Mouse (Mus musculus): ENCODE measurements around the gene Esrrg. TPM values are rescaled to one million over a fixed set of nuclear protein-coding genes. Genes with fewer than 3 reads are reported as not detected.

Esrrg gene
- total RNA-seq, 2 experiments from 2014 or later, result 9.1 to 9.3 TPM

GRCm38 (mm10) chr1:187648551-187648950 lies 40.0 kb downstream of the Esrrg start:
- no peak for DNase-seq (ENCODE audit: low spot score in 2 of 2)

- DNase-seq (ENCODE audit: low spot score in 2 of 2), result no peak
These were observed 41.3 kb downstream of the Esrrg start for GRCm38 (mm10) chr1:187649871-187650270.

GRCm38 (mm10) chr1:187650786-187651687 lies 42.4 kb downstream of the Esrrg start:
- no peak for DNase-seq (ENCODE audit: low spot score in 2 of 2)

GRCm38 (mm10) chr1:187651688-187652241 lies 43.2 kb downstream of the Esrrg start:
- DNase-seq (ENCODE audit: low spot score in 2 of 2), result no peak

- DNase-seq (ENCODE audit: low spot score in 2 of 2), result no peak
These were observed 43.9 kb downstream of the Esrrg start for GRCm38 (mm10) chr1:187652445-187652844.

- no peak for DNase-seq (ENCODE audit: low spot score in 2 of 2)
These were observed 44.8 kb downstream of the Esrrg start for GRCm38 (mm10) chr1:187653390-187653789.

- no peak for DNase-seq (ENCODE audit: low spot score in 2 of 2)
These were observed 52.4 kb downstream of the Esrrg start for GRCm38 (mm10) chr1:187660963-187661362.

GRCm38 (mm10) chr1:187662083-187662609 lies 53.6 kb downstream of the Esrrg start:
- peak in 1 of 2 experiments; percentile 24 for DNase-seq (ENCODE audit: low spot score in 2 of 2)

GRCm38 (mm10) chr1:187663376-187663775 lies 54.8 kb downstream of the Esrrg start:
- DNase-seq (ENCODE audit: low spot score in 2 of 2), result no peak

GRCm38 (mm10) chr1:187664261-187664660 lies 55.7 kb downstream of the Esrrg start:
- no peak for DNase-seq (ENCODE audit: low spot score in 2 of 2)

GRCm38 (mm10) chr1:187665901-187666600 lies 57.5 kb downstream of the Esrrg start:
- no peak for DNase-seq (ENCODE audit: low spot score in 2 of 2)

GRCm38 (mm10) chr1:187669746-187670145 lies 61.2 kb downstream of the Esrrg start:
- no peak for DNase-seq (ENCODE audit: low spot score in 2 of 2)

GRCm38 (mm10) chr1:187672446-187672845 lies 63.9 kb downstream of the Esrrg start:
- no peak for DNase-seq (ENCODE audit: low spot score in 2 of 2)

GRCm38 (mm10) chr1:187674771-187675186 lies 66.2 kb downstream of the Esrrg start:
- no peak for DNase-seq (ENCODE audit: low spot score in 2 of 2)

GRCm38 (mm10) chr1:187676626-187677025 lies 68.0 kb downstream of the Esrrg start:
- no peak for DNase-seq (ENCODE audit: low spot score in 2 of 2)

- no peak for DNase-seq (ENCODE audit: low spot score in 2 of 2)
These were observed 70.7 kb downstream of the Esrrg start for GRCm38 (mm10) chr1:187679246-187679645.

GRCm38 (mm10) chr1:187684519-187684918 lies 75.9 kb downstream of the Esrrg start:
- no peak for DNase-seq (ENCODE audit: low spot score in 2 of 2)

GRCm38 (mm10) chr1:187691846-187692525 lies 83.4 kb downstream of the Esrrg start:
- DNase-seq (ENCODE audit: low spot score in 2 of 2), result no peak

GRCm38 (mm10) chr1:187694865-187695264 lies 86.3 kb downstream of the Esrrg start:
- DNase-seq (ENCODE audit: low spot score in 2 of 2), result no peak

GRCm38 (mm10) chr1:187698201-187698600 lies 89.6 kb downstream of the Esrrg start:
- DNase-seq (ENCODE audit: low spot score in 2 of 2), result no peak

GRCm38 (mm10) chr1:187700963-187701362 lies 92.4 kb downstream of the Esrrg start:
- DNase-seq (ENCODE audit: low spot score in 2 of 2), result no peak

Data from gastrocnemius, postnatal 4 days (tissue).